Comparison of ENCODE assay signal across 17 mouse cellular contexts in the genomic region with DNA sequence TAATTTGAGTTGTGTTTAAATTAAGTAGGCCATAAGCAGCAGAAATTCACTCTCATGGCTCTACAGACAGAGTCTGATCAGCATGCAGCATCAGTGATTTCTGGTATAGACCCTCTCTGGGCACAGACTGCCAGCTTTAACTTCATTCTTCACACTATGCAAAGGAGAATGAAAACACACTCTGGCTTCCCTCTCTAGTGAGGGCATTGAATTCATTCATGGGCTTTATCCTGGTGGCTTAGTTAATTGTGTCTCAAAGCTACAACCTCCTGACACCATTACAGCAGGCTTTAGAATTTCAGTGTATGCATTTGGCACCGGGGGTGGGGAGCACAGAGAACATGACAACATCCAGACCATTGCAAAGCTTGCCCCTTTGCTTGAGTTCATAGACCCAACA.
"Had no signal": no experiment of that assay in that cellular context is flagged by ENCODE, and none has a peak within 500 bp of the region (broad histone marks: within the 10 kb centered on the region; RNA-seq: fewer than 3 reads in every experiment).

No protein-coding gene starts in this region.

- DNase-seq: liver, postnatal 0 days; lung, adult 2 months; lung, postnatal 14 days; lung, postnatal 36 days; midbrain, embryonic 14.5 days; right cerebral cortex, postnatal 14 days; thymus, adult 2 months; thymus, postnatal 25 days; thymus, postnatal 4 days had no signal

- H3K4me3 ChIP-seq: lung, embryonic 15.5 days; megakaryocyte, embryonic 14.5 days; midbrain, embryonic 12.5 days; neural tube, embryonic 12.5 days; stomach, embryonic 15.5 days had no signal

- H3K4me2 ChIP-seq: lung, embryonic 15.5 days; midbrain, embryonic 12.5 days; neural tube, embryonic 12.5 days; stomach, embryonic 15.5 days had no signal

- H3K4me1 ChIP-seq: lung, embryonic 15.5 days; megakaryocyte, embryonic 14.5 days; midbrain, embryonic 12.5 days; neural tube, embryonic 12.5 days; stomach, embryonic 15.5 days had no signal

- ATAC-seq: liver, postnatal 0 days; lung, postnatal 0 days had no signal

- H3K27ac ChIP-seq: lung, embryonic 15.5 days; macrophage; midbrain, embryonic 12.5 days; neural tube, embryonic 12.5 days; stomach, embryonic 15.5 days; stomach, postnatal 0 days had no signal

- H3K27me3 ChIP-seq: lung, embryonic 15.5 days; megakaryocyte, embryonic 14.5 days; midbrain, embryonic 12.5 days; neural tube, embryonic 12.5 days; stomach, embryonic 15.5 days had no signal

- H3K9ac ChIP-seq: liver, postnatal 0 days; lung, embryonic 15.5 days; midbrain, embryonic 12.5 days; neural tube, embryonic 12.5 days; stomach, embryonic 15.5 days had no signal

- H3K9me3 ChIP-seq: lung, embryonic 15.5 days; megakaryocyte, embryonic 14.5 days; midbrain, embryonic 12.5 days; neural tube, embryonic 12.5 days; stomach, embryonic 15.5 days had no signal

- H3K36me3 ChIP-seq: lung, embryonic 15.5 days; midbrain, embryonic 12.5 days; neural tube, embryonic 12.5 days; stomach, embryonic 15.5 days had no signal
